Mouse (Mus musculus) cerebellum, adult 8-10 months (tissue): ENCODE results near the gene H2-M10.2.
"Not testable (repeated sequence)": the region's sequence is repeated elsewhere in the genome, so short reads cannot be mapped to it uniquely, and the experiment has no call there.

Experiments
- DNase-seq: peaks from one replicate; pipeline ENCODE4 v3.0.0; 2022

Gene H2-M10.2

DNA sequence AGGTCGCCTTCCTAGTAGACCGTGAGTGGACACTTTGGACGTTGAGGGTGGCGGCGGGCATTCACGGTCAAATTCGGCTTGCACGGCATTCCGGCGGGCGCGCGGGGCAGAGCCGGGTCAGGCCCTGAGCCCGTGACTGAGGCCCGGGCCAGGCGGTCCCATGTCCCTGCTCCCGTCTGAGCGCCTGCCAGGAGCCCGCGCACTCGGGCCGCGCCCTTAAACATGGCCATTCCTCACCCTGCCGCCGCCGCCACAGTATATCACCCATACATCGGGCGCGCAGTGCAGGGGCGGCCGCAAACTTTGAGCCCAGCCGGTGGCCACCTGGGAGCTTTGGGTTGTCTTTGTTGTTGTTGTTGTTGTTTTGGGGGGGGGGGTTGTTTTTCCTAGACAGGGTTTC is 37.4 kb downstream of the H2-M10.2 start:
- DNase-seq: no peak

DNA sequence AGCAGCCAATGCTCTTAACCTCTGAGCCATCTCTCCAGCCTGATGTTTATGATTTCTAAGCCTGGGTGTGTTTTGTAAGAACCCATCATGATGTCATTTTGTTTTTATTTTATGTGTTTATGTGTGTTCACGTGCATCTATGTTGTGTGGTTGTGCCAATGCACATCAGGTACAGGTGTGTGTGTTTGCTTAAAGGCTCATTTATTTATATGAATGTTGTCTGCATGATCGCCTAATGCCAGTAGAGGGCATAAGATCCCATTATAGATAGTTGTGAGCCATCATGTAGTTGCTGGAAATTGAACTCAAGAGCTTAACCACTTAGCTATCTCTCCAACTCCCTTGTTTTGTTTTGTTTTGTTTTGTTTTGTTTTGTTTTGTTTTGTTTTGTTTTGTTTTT is 40.5 kb downstream of the H2-M10.2 start:
- no peak for DNase-seq

DNA sequence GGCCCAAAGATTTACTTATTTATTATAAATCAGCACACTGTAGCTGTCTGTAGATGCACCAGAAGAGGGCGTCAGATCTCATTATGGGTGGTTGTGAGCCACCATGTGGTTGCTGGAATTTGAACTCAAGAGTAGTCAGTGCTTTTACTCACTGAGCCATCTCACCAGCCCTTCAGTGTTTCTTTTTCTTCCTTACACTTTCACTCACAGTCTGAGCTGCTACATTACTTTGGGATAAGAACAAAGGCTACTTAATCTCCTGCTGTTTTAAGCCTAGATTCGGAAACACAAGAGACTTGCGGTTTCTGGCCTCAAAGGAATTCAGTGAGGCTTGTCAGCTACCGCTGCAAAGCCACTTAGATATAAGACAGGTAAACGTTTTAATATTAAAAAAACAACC is 42.3 kb downstream of the H2-M10.2 start:
- no peak for DNase-seq

DNA sequence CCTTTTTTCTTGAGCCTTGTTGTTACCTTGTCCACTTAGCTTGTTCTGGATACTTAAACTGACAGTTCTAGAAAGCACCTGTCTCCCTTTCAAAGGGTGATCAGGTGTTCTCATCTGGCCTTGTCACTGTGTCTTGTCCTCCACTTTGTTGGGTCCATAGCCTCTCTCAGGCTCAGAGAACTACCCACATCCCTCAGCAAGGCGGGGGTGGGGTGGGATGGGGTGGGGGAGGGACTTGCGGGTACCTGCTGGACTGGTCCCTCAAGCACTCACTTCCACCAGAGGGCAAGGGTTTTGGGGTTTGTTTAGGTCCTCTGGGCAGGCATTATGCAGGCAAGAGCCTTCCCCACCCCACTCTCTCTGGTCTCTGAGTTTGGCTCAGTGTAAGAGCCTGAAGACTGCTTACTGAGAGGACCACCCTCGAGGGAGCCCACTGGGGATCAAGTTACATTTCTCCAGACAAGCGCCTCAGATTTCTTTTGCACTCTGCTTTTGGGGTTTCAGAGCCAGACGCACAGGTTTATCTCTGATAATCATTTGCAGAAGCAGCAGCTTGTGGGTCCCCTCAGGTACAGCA is 45.6 kb downstream of the H2-M10.2 start:
- no peak for DNase-seq

DNA sequence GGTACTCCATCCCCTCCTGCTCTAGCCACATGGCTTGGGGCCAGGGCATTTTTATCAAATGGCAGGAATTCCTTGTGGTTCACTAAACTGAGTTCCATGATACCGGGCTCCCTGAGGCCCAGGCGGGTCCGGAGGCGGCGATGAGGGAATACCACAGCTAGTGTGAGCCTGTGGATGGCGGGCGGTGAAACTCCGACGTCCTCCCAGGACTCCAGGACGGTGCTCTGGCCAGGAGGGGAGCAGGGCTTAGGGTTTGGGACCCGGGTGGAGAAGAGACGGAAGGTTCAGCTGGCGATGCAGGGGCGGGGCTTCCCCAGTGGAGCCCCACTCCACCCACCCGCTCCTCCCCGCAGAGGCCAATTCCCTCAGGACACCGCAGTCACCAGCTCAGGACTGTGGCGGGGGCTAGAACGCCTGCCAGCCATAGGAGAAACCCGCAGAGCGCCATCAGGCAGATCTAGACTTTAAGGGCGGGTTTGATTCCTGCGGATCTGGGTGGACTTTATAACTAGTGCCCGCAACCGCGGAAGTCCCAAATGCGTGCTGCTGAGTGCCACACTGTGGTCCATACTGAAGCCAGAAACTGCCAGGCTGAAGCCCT is 48.9 kb downstream of the H2-M10.2 start:
- no peak for DNase-seq

DNA sequence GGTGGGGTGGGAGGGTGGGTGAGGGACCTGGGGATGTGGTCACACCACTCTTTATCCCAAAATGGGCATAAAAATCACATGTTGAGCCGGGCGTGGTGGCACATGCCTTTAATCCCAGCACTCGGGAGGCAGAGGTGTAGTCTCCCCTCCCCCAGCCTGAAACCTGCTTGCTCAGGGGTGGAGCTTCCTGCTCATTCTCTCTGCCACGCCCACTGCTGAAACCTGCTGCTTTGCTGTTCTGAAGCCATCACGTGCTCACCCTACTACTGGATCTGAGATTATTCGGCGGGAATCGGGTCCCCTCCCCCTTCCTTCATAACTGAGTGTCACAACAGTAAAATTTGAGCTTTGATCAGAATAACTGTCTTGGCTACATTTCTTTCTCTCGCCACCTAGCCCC is 51.0 kb downstream of the H2-M10.2 start:
- DNase-seq: not testable (repeated sequence)
